Mouse (Mus musculus) 3T3-L1 (cell line): Measurements from ENCODE around the gene H2afx.

ENCODE experiments used
- DNase-seq: peaks from one replicate; pipeline ENCODE4 v3.0.0-alpha.2; 2015; ENCODE audit warnings: low read depth, low spot score

H2afx gene

DNA sequence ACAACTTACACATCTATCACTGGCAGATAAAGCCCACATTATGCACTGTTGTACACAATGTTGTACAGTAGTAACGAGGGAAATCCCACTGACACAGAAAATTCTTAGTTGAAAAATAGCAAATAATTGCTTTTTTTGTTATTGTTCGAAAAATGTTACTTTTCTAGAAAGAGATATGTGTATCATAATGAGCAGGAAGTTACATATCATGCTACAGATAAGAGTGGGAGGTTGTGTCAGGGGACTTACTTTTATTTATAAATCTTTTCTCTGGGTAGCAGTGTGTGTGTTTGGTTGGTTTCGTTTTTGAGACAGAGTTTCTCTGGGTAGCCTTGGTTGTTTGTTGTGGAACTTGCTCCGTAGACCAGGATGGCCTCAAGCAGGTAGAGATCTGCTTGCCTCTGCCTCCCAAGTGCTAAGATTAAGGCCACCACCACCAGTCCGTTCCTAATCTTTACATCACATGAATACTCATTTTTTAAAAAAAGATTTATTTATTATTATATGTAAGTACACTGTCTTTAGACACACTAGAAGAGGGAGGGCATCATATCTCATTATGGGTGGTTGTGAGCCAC lies 43.7 kb downstream of the H2afx start:
- DNase-seq, result no peak

DNA sequence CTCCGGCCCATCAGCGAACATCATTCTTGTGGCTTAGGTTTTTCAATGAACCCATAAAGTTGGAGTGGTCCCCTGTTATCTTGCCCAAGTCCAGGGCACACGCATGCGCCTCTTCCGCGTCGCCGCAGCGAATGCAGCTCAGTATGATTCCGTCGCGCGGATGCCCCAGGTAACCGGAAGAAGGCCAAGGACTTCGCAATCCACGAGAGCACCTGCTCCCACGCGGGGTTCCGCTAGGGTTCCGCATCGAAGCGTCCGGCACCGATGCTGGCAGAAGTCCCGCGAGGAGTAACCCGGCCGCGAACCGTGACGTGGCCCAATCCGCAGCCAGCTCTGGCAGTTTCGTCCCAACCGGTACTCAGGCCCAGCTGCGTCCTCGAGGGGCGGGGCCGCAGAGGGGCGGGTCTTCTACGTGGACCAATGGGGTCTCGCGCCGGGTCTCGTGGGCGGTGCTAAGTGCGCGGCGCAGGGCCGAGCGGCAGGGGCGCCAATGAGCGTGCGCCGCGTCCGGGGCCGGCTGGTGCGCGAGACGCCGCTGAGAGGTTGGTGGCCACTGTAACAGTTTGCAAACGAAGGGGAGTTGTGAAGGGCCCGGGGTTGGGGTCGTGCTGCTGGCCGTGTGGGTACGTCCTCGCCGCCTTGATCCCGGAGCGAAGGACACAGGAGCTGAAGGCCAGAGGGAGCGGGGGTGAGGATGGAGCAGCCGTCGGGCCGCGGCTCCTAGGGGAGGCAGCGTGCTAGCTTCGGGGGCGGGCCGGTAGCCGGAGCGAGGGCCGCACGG lies 44.8 kb downstream of the H2afx start, which contains the start of gene Hyou1:
TSS of gene Hyou1 (plus strand) at position 437 of the 781 bp plus-strand sequence.
- DNase-seq, result peak; percentile 96

DNA sequence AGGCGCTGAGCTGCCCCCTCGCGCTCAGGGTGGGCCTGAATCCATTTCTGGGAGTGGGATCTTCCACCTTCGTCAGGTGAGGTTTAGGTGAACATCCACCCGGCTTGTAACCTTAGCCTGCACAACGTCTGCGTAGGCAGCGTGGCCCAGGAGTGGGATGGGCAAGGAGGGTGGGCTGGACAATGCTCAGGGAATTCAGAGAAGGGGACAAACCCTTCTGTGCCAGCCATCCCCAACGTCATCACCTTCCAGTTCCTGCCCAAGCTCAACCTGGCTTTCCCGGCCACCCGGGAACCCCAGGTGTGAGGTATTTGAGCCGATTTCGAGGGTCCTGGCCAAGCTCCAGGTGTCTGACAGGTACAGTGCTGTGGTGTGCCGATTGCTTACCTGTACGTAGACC lies 45.4 kb downstream of the H2afx start:
- DNase-seq, result no peak

DNA sequence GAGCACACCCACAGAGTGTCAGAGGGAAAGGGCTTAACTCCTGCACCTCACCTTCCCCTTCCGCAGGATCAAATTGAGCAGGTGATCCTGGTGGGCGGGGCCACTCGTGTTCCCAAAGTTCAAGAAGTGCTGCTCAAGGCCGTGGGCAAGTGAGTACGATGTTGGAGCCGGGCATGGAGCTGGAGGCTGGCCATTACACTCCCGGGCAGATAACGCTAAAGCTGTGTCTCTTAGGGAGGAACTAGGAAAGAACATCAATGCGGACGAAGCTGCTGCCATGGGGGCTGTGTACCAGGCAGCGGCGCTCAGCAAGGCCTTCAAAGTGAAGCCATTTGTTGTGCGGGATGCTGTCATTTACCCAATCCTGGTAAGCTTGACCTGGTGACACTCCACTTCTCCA lies 50.1 kb downstream of the H2afx start:
- DNase-seq, result no peak
